Mouse (Mus musculus) embryonic facial prominence, embryonic 14.5 days (tissue): ENCODE measurements at regions not wholly inside any gene's neighbourhood (a gene's known extent, or its start where the extent isn't known, plus 50 kb on each side); places are given as distances from the start of the nearest gene placed in this dataset.

Experiments
- ATAC-seq: fragments of 200-750 bp; cut with Nextera tagmentation; 2 replicates; pipeline ENCODE4 v1.8.0; 2017; ENCODE audit warnings: low read depth, moderate number of reproducible peaks, moderate TSS enrichment
- DNase-seq: peaks from one replicate; pipeline ENCODE4 v3.0.0-alpha.2; 2015; ENCODE audit warnings: low spot score
- H3K27ac ChIP-seq: fragments of 300-500 bp; sonication (generic); replicated peaks from 2 replicates; pipeline ENCODE4 v1.5.1; 2014; ENCODE audit warnings: low read depth, mild to moderate bottlenecking, low read length, moderate library complexity
- H3K27me3 ChIP-seq: fragments of 300-500 bp; sonication (generic); replicated peaks from 2 replicates; pipeline ENCODE4 v1.6.1; 2014; ENCODE audit warnings: low read length; ENCODE audit not compliant: control insufficient read depth, insufficient read depth
- H3K36me3 ChIP-seq: fragments of 300-500 bp; sonication (generic); 2 replicates; pipeline ENCODE4 v1.6.1; 2014; ENCODE audit warnings: low read length, mixed read lengths; ENCODE audit not compliant: control insufficient read depth, insufficient read depth
- H3K4me1 ChIP-seq: fragments of 300-500 bp; sonication (generic); 2 replicates; pipeline ENCODE4 v1.6.1; 2014; ENCODE audit warnings: antibody characterized with exemption, low read length; ENCODE audit not compliant: control insufficient read depth, insufficient read depth
- H3K4me2 ChIP-seq: fragments of 300-500 bp; sonication (generic); 2 replicates; pipeline ENCODE4 v1.6.1; 2014; ENCODE audit warnings: low read depth, mild to moderate bottlenecking, low read length, moderate library complexity, mixed read lengths
- H3K4me3 ChIP-seq: fragments of 300-500 bp; sonication (generic); 2 replicates; pipeline ENCODE4 v1.5.1; 2014; ENCODE audit warnings: low read depth, mild to moderate bottlenecking, low read length
- H3K9ac ChIP-seq: fragments of 300-500 bp; sonication (generic); 2 replicates; pipeline ENCODE4 v1.6.1; 2014; ENCODE audit warnings: low read depth, mild to moderate bottlenecking, low read length, moderate library complexity, mixed read lengths
- H3K9me3 ChIP-seq: fragments of 300-500 bp; sonication (generic); 2 replicates; pipeline ENCODE4 v1.6.1; 2016; ENCODE audit warnings: low read length; ENCODE audit not compliant: control insufficient read depth
- WGBS: fragments of 180-500 bp; shearing (Covaris S2); extraction: QIAGEN DNeasy Blood & Tissue Kit; methylation state at CpG from one replicate; pipeline ENCODE4 v1.1.7; 2014; 5-methylcytosine and 5-hydroxymethylcytosine counted together

DNA sequence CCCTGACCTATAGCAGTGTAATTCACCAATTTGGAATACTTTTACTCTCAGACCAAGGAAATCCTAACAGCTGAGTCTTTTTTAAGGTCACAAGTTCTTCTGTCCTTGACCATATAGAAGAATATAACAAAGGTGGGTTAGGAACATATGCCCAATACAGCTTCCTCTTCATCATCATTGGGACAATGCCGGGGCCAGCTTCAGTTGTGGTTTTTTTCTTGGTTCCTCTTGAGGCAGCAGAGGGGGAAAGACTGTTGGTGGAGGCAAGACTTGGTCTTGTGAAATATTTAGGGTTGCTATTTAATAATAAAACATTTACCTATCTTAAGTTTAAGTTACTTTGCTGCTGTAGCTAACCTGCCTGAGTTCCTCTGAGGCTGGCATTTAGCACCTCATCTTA, 144.8 kb upstream of the Htr1f start:
- no peak overlapping the region for H3K4me2 ChIP-seq
- H3K9me3 ChIP-seq: peaks cover 13% of the 10 kb centered on the region
- 88% methylated on average over 1 of the region's 1 CpGs for WGBS
- H3K36me3 ChIP-seq: no peaks in the 10 kb centered on the region
- no peak overlapping the region for H3K4me3 ChIP-seq
- DNase-seq: no peak
- no peaks in the 10 kb centered on the region for H3K4me1 ChIP-seq
- no peaks in the 10 kb centered on the region for H3K27me3 ChIP-seq
- H3K9ac ChIP-seq: no peak overlapping the region
- ATAC-seq: no peak
- no peak overlapping the region for H3K27ac ChIP-seq

DNA sequence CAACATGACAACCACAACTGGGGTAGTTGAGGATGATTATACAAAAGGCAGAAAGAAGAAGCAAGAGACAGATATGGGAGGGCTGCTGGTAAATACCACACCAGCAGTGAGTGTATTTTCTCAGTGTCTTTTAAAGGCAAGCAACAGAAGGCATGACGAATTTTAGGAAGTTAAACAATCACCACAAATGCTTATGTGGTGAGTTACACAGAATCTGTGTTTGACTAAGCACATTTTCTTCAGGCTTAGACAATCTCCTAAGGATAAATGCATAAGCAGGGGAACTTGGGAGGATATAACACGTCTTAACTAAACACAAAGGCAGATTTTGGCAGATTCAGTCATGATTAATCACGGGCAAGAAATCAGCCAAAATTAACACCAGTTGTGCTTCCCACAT, 141.8 kb upstream of the Htr1f start:
- no peak overlapping the region for H3K27ac ChIP-seq
- no peak overlapping the region for H3K4me3 ChIP-seq
- no peak for ATAC-seq
- no peaks in the 10 kb centered on the region for H3K4me1 ChIP-seq
- no peaks in the 10 kb centered on the region for H3K36me3 ChIP-seq
- no peak overlapping the region for H3K4me2 ChIP-seq
- peaks cover 13% of the 10 kb centered on the region for H3K9me3 ChIP-seq
- H3K9ac ChIP-seq: no peak overlapping the region
- DNase-seq: peak; percentile 4
- 77% methylated on average over 3 of the region's 3 CpGs for WGBS
- H3K27me3 ChIP-seq: no peaks in the 10 kb centered on the region

DNA sequence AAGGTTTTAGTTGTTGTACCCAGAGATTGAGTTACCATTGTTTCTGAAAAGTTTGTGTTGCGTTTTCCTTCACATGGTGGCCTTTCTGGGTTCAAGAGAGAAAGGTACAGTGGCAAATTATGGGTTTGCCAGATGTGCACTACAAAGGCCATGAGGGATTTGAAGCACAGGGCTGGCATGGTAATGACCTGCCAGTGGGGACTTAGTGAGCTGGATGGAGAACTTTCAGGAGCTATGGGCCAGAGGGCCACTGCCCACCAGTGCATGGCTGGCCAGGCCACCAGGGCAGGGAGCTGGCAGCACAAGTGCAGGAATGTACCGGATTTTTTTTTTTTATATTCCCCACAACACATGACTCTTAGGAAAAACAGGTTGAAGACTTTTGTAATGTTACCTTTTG, 128.8 kb upstream of the Htr1f start:
- H3K4me1 ChIP-seq: no peaks in the 10 kb centered on the region
- no peak overlapping the region for H3K9ac ChIP-seq
- no peak overlapping the region for H3K27ac ChIP-seq
- 81% methylated on average over 2 of the region's 2 CpGs for WGBS
- no peaks in the 10 kb centered on the region for H3K27me3 ChIP-seq
- H3K4me2 ChIP-seq: no peak overlapping the region
- no peak for DNase-seq
- H3K36me3 ChIP-seq: no peaks in the 10 kb centered on the region
- no peak for ATAC-seq
- no peak overlapping the region for H3K4me3 ChIP-seq
- no peaks in the 10 kb centered on the region for H3K9me3 ChIP-seq

DNA sequence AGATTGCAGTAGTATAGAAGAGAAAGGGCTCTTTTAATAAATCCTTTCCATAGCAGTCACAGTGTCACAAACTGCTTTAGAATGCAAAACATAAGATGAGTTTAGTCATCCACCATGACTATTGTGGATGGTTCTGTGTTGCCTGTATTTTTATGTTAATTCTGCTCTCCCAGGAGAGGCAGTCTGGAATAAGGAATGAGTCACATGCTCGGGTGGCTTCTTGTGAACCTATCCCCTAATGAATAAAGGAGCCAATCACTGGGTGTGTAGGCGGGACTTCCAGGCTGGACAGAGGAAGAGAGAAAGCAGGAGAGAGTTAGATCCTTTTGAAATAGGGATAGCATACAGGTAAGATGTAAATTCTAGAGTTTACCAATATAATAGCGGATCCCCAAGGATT, 128.3 kb upstream of the Htr1f start:
- Histone ChIP-seq H3K9ac (no peak overlapping the region), H3K27ac (no peak overlapping the region), H3K9me3 (no peaks in the 10 kb centered on the region), H3K27me3 (no peaks in the 10 kb centered on the region), H3K4me2 (no peak overlapping the region), H3K4me1 (no peaks in the 10 kb centered on the region), H3K4me3 (no peak overlapping the region), H3K36me3 (no peaks in the 10 kb centered on the region)
- 75% methylated on average over 3 of the region's 3 CpGs for WGBS
- DNase-seq: no peak
- no peak for ATAC-seq

DNA sequence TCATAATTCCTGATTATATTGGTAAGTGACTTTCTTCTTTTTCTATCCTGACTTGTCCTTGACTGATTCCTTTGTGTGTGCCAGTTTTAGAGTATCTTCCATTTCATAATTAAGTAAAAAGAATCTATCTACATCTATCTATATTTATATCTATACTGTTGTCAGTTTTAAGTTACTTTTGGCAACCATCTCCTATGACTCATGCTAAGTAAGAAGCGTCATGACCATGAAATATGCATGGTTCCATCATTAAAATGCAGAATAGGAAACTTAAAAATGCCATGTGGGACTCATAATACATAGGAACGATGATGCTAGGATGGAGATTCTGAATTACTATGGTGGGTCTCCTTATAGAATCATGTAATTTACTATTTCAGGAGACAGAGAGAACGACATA, 113.8 kb upstream of the Htr1f start:
- H3K36me3 ChIP-seq: no peaks in the 10 kb centered on the region
- no peak overlapping the region for H3K4me2 ChIP-seq
- ATAC-seq (no peak), DNase-seq (no peak)
- no peaks in the 10 kb centered on the region for H3K4me1 ChIP-seq
- H3K9ac ChIP-seq: no peak overlapping the region
- H3K27me3 ChIP-seq: no peaks in the 10 kb centered on the region
- no peaks in the 10 kb centered on the region for H3K9me3 ChIP-seq
- no peak overlapping the region for H3K4me3 ChIP-seq
- no peak overlapping the region for H3K27ac ChIP-seq
- 78% methylated on average over 3 of the region's 3 CpGs for WGBS

DNA sequence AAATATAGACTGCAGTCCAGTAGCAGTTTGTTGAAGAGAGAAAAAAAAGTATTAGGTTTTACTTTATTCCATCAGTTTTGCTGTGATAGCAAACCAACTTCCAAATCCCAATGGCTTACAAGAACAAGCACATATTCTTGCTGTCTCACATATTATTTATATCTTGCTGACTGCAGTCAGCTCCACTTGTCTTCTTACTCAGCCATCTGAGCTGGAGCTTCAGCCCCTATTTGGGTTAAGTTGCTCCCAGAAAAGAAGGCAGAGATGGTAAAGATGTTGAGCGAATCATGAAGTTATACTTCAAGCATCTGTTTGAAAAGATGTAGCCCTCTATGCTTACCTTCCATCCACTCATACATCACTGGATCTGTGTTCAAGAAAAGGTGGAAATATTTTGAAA, 106.7 kb upstream of the Htr1f start:
- Histone ChIP-seq H3K9ac (no peak overlapping the region), H3K36me3 (no peaks in the 10 kb centered on the region), H3K4me1 (no peaks in the 10 kb centered on the region), H3K27ac (no peak overlapping the region), H3K27me3 (no peaks in the 10 kb centered on the region), H3K4me3 (no peak overlapping the region), H3K4me2 (no peak overlapping the region), H3K9me3 (no peaks in the 10 kb centered on the region)
- WGBS: 95% methylated on average over 1 of the region's 1 CpGs
- ATAC-seq (no peak), DNase-seq (no peak)

DNA sequence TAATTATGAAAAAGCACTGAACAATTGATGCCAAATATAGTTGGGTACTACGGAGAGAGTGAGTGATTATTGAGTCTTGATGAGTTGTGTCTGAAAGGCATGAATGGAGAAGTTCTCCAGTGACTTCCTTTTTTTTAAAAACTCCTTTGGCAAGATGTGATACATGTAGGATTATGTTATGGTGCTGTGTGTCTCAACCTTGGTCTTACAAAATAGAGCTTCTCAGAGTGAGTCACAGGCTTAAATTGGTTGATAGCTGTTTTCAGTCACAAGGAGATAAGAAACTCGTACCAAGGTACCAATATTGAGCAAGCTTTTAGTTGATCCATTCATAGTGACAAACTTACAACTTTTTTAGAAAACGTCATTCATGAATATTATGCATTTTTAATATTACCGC, 95.7 kb upstream of the Htr1f start:
- Histone ChIP-seq H3K9me3 (no peaks in the 10 kb centered on the region), H3K9ac (no peak overlapping the region), H3K36me3 (no peaks in the 10 kb centered on the region), H3K27ac (no peak overlapping the region), H3K4me2 (no peak overlapping the region), H3K4me1 (no peaks in the 10 kb centered on the region), H3K27me3 (no peaks in the 10 kb centered on the region), H3K4me3 (no peak overlapping the region)
- DNase-seq (no peak), ATAC-seq (no peak)
- WGBS: 81% methylated on average over 4 of the region's 4 CpGs

DNA sequence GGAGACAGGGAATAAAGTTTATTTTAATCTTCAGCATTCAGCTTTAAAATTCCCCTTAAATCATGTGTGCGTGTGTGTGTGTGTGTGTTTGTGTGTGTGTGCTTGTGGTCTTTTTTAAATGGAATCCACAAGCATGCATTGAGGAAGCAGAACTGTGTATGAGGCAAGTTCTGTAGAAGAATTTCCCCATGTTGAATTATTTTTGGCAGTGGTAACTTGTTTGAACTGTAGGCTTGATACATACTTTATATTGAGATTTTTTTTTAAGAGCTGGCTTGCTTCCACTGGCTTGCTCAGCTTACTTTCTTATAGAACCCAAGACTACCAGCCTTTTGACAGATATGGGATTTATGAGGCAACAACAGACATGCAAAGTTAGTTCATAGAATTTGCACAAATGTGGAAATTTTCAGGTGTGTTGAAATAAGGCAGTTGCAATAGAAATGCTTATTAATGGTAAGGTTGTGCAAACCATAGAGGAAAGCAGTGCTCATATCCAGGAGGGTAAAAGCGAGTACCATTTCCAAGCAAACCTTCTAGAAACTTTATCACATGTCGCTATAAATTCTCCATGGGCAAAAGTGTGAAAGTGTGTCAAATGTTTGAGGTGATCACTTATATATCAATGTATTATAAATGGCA, 91.7 kb upstream of the Htr1f start:
- Histone ChIP-seq H3K27me3 (no peaks in the 10 kb centered on the region), H3K9me3 (no peaks in the 10 kb centered on the region), H3K4me2 (no peak overlapping the region), H3K4me1 (no peaks in the 10 kb centered on the region), H3K4me3 (no peak overlapping the region), H3K27ac (no peak overlapping the region), H3K9ac (no peak overlapping the region), H3K36me3 (no peaks in the 10 kb centered on the region)
- DNase-seq (peak; percentile 68), ATAC-seq (no peak)
- 82% methylated on average over 3 of the region's 3 CpGs for WGBS

DNA sequence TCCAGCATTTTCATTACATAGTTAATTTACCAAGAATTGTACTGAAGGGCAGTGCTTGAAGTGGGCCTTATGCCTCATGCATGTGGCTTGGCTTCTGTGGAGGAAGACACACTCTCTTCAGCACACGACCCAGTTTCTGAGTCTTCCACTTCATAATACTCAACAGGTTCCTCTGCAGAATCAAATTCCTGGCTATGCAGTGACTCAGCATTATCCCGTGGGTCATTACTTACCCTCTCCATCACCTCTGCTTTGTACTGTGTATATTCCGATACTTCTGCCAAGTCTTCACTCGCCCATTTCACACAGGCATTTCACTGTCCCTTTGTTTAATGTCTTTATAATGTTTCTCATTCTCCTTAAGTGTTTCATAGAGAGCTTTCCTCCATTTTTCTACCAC, 90.1 kb upstream of the Htr1f start:
- Histone ChIP-seq H3K4me1 (0 out of 2 replicates have a peak, but pooled peaks cover 3% of the 10 kb centered on the region), H3K27me3 (no peaks in the 10 kb centered on the region), H3K27ac (no peak overlapping the region), H3K4me3 (no peak overlapping the region), H3K9me3 (no peaks in the 10 kb centered on the region), H3K9ac (no peak overlapping the region), H3K4me2 (no peak overlapping the region), H3K36me3 (no peaks in the 10 kb centered on the region)
- ATAC-seq: no peak
- DNase-seq: no peak
- 65% methylated on average over 4 of the region's 4 CpGs for WGBS
